Comparison of ENCODE assay signal across 8 mouse cellular contexts in the genomic region with DNA sequence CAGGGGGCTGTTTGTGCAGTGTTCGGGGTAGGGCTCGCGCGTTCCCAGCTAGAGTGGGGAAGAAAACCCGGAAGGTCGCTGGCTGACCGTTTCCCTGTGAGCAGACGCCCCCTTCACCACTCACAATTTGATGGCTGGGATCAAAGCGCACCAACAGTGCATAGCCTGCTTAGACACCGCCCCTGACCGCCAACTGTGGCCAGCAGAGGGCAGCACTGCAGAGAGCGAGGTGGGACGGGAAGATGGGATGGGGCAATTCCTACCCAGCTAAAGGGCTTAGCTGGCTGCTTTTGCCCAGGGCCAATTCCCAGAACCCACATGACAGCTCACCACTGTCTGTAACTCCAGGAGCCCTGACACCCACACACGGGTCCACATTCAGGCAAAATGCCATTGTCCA. TPM values are rescaled to one million over a fixed set of nuclear protein-coding genes. Genes with fewer than 3 reads are reported as not detected.
DNase-seq lines count a peak whose midpoint lies in the region; ATAC-seq and TF ChIP-seq lines count a peak whose summit lies in the region.

No protein-coding gene starts in this region.

- no peak overlapping the region for H3K4me2 ChIP-seq in liver, embryonic 13.5 days

- peak; percentile 78 for TF ChIP-seq CTCF in Patski (IDR thresholded peaks at IDR 0.05)
- peak; percentile 94 for TF ChIP-seq CTCF in embryonic fibroblast, embryonic 13.5 days (IDR thresholded peaks at IDR 0.05; ENCODE audit: borderline replicate concordance, insufficient read depth, low read length)

- no peak for TF ChIP-seq POLR2A in embryonic fibroblast, embryonic 13.5 days (IDR thresholded peaks at IDR 0.05; ENCODE audit: low read depth, low read length)

- no peak overlapping the region for H3K4me3 ChIP-seq in heart, embryonic 10.5 days
- no peak overlapping the region for H3K4me3 ChIP-seq in embryonic fibroblast, embryonic 13.5 days (ENCODE audit: insufficient read depth, low read length)
- H3K4me3 ChIP-seq in liver, embryonic 13.5 days (replicated peaks), result no peak overlapping the region

- no peaks in the 10 kb centered on the region for H3K9me3 ChIP-seq in heart, embryonic 10.5 days
- no peaks in the 10 kb centered on the region for H3K9me3 ChIP-seq in liver, embryonic 13.5 days (replicated peaks)

- CTCF ChIA-PET in Patski (lab: Charles Lee), result interaction anchor here (0.8 to 1.5 kb wide), 7 partner anchors 9 to 32 kb away, joined by 3 to 7 read pairs (median 4); no protein-coding TSS in a partner anchor

- intact Hi-C loops in left cerebral cortex, postnatal 14 days (cut with DNase I), result no loop called here

- WGBS in heart, embryonic 10.5 days, result 45% methylated on average over 14 of the region's 14 CpGs
- WGBS in liver, embryonic 13.5 days (ENCODE audit: insufficient replicate concordance), result 27% methylated on average over 14 of the region's 14 CpGs

- no peak overlapping the region for H3K27ac ChIP-seq in heart, embryonic 10.5 days
- no peak overlapping the region for H3K27ac ChIP-seq in embryonic fibroblast, embryonic 13.5 days (ENCODE audit: insufficient read depth, low read length)
- no peak overlapping the region for H3K27ac ChIP-seq in liver, embryonic 13.5 days

- in situ Hi-C loops in Patski (cut with MboI; ENCODE audit: low pct_unique_long_range_greater_than_20kb), result no loop called here

- POLR2A ChIA-PET in Patski (lab: Charles Lee), result interaction anchor here (0.6 to 1.0 kb wide), 4 partner anchors 12 to 36 kb away, joined by 3 to 5 read pairs (median 4); a partner anchor contains a TSS

- DNase-seq in heart, adult 18-20 months, result peak; percentile 35 to 68
- DNase-seq in heart, embryonic 10.5 days (ENCODE audit: low spot score), result no peak
- peak; percentile 56 for DNase-seq in 3134 (ENCODE audit: extremely low read depth, insufficient read length, low spot score)
- DNase-seq in Patski (ENCODE audit: low read depth, low spot score), result no peak
- DNase-seq in liver, embryonic 13.5 days, result peak; percentile 33
- peak; percentile 62 for DNase-seq in retina, postnatal 1 day
- DNase-seq in left cerebral cortex, postnatal 14 days (ENCODE audit: low spot score in 2 of 2), result no peak

- H3K4me1 ChIP-seq in heart, embryonic 10.5 days, result peaks cover 3% of the 10 kb centered on the region; the same call in 1 of the 2 replicates
- no peaks in the 10 kb centered on the region for H3K4me1 ChIP-seq in embryonic fibroblast, embryonic 13.5 days (ENCODE audit: control insufficient read depth, insufficient read depth, low read length)
- H3K4me1 ChIP-seq in liver, embryonic 13.5 days (replicated peaks), result peaks cover 7% of the 10 kb centered on the region

- H3K36me3 ChIP-seq in heart, embryonic 10.5 days, result no peaks in the 10 kb centered on the region
- no peaks in the 10 kb centered on the region for H3K36me3 ChIP-seq in liver, embryonic 13.5 days

- no peak overlapping the region for H3K9ac ChIP-seq in liver, embryonic 13.5 days

- ATAC-seq in Patski, result peak; percentile 79
- no peak for ATAC-seq in liver, embryonic 13.5 days (ENCODE audit: low read depth)

- 0 out of 2 replicates have a peak, but pooled peaks cover 6% of the 10 kb centered on the region for H3K27me3 ChIP-seq in heart, embryonic 10.5 days (ENCODE audit: insufficient read depth, poor library complexity, severe bottlenecking)
- peaks cover 18% of the 10 kb centered on the region for H3K27me3 ChIP-seq in Patski
- H3K27me3 ChIP-seq in liver, embryonic 13.5 days, result no peaks in the 10 kb centered on the region

RNA-seq across cellular contexts. Expression of a gene that starts 14.5 kb away (rescaled TPM):
- total RNA-seq in heart, adult 18-20 months (2021), result 100 to 1,000 TPM; 138 to 149 TPM
- polyA plus RNA-seq in heart, embryonic 10.5 days (2016; fragmentation: Nextera tagmentation; extraction: Ambion mirVana), result 250 and 267 TPM in 2 replicates
- polyA plus RNA-seq in Patski (2021), result 322 TPM
- polyA plus RNA-seq in embryonic fibroblast, embryonic 13.5 days (2011; ENCODE audit: insufficient read length, low read depth, missing spikeins), result 224 and 236 TPM in 2 replicates
- polyA plus RNA-seq in liver, embryonic 13.5 days (2015; fragmentation: Nextera tagmentation; extraction: Ambion mirVana), result 86.8 and 94.9 TPM in 2 replicates
- 100 to 1,000 TPM; 623 to 630 TPM for total RNA-seq in left cerebral cortex, postnatal 14 days (2021)

RNA-seq across cellular contexts. Expression of a gene that starts 35.8 kb away (rescaled TPM):
- 100 to 1,000 TPM; 117 to 120 TPM for total RNA-seq in heart, adult 18-20 months (2021)
- polyA plus RNA-seq in heart, embryonic 10.5 days (2016; fragmentation: Nextera tagmentation; extraction: Ambion mirVana), result 15.2 and 17.7 TPM in 2 replicates
- 25.7 TPM for polyA plus RNA-seq in Patski (2021)
- polyA plus RNA-seq in embryonic fibroblast, embryonic 13.5 days (2011; ENCODE audit: insufficient read length, low read depth, missing spikeins), result 5.6 and 7.1 TPM in 2 replicates
- 7.3 and 7.7 TPM in 2 replicates for polyA plus RNA-seq in liver, embryonic 13.5 days (2015; fragmentation: Nextera tagmentation; extraction: Ambion mirVana)
- 10 to 100 TPM; 25.7 to 28.0 TPM for total RNA-seq in left cerebral cortex, postnatal 14 days (2021)

Comparison
In these comparisons a context has a peak if more than half of its experiments do, and no peak if none do; other contexts are left out.
1. DNase-seq: peak in heart, adult 18-20 months (2 of 2), 3134 (single experiment), liver, embryonic 13.5 days (single experiment) and retina, postnatal 1 day (single experiment); none in heart, embryonic 10.5 days (single experiment), Patski (single experiment) and left cerebral cortex, postnatal 14 days (0 of 2).